Mouse (Mus musculus) liver, postnatal 0 days (tissue): ENCODE measurements at regions not wholly inside any gene's neighbourhood (a gene's known extent, or its start where the extent isn't known, plus 50 kb on each side); places are given as distances from the start of the nearest gene placed in this dataset.

Experiments used
- CTCF ChIP-seq: sonication (generic); IDR thresholded peaks from 2 replicates; pipeline ENCODE4 v1.5.1; 2016; ENCODE audit warnings: antibody characterized with exemption, low read depth
- EP300 ChIP-seq: IDR thresholded peaks from 2 replicates; pipeline ENCODE4 v1.6.1; 2016; ENCODE audit warnings: antibody characterized with exemption, low read depth, mild to moderate bottlenecking

- TF ChIP-seq CTCF: no peak
- no peak for TF ChIP-seq EP300
Measured at GRCm38 (mm10) chr4:53231046-53231445, 71.4 kb upstream of the Abca1 start.
